Mouse (Mus musculus): Measurements from ENCODE around the gene Mmaa.

Mmaa gene

GRCm38 (mm10) chr8:79294610-79295275, at the start of gene Mmaa:
Mmaa (minus strand) TSS chr8:79294937.
- DNase-seq: peak; percentile 96

DNA sequence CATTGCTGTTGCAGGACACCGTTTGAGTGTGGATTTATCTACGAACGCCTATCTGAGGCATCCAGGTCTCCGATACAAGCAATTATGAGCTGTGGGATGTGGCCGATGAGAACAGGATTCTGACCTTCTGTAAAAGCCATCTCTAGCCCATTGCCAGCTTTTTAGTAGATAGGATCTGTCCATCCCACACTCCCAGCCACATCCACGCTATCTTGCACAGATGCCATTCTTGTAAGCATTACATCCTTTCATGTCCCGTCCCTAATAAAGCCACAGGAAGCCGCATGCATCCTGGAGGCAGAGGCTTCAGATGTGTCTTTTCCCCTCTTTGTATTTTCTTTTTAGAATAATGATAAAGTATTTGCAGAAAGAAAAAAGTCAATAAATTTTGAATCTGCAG, 46.5 kb upstream of the Mmaa start:
- no peak for DNase-seq

DNA sequence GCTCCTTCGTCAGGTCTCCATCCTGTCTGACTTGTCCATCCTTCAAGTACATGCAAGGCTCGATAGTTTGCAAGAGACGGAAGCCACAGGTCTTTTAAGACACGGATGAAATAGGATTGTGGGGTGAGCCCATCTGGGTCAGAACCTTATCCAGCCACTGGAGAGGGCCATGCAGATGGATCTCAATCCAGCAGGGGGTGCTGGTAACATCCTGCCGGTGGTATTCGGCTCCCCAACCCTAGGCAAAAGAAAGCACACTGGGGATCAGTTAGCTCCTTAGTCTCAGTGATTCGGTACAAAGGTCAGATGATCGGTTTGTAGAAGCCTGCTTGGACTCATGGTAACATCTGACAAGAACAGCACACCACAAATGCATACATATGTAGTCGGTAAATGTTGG, 44.8 kb upstream of the Mmaa start:
- no peak for DNase-seq

GRCm38 (mm10) chr8:79338619-79339018, 43.9 kb upstream of the Mmaa start:
- no peak for DNase-seq

DNA sequence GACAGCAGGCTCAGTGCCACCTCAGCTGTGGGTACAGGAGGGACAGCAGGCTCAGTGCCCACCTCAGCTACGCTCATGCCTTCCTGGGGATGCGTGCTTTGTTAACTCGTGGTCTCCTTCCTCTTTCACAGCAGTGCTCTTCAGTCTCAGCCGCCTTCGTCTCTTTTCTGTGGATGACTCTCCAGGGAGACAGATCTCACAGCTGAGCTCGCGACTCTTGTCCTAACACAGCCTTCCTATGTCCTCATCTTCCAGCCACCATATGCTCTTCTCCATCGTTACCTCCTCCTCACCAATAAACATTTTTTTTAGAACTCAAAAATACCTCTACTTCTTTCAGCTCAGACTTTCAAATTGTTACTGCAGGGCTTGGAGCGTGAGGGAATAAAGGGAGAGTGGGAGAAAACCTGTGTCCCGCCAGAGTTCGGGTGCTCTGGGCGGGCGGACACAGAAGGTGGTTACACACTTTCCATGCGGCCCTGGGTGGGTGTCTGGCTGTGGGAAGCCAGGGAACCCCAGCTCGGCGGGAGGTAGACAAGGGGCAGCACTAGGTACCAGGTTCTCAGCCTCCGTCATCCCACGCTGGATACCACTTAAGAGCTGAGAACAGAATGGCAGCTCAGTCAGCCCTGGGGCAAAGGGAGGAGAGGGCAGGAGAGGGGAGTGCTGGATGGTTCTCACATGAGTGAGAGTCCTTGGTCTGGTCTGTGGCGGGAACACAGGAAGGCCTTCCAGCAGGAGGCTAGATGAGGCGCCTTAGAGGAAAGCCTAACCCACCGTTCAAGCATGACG, 37.6 kb upstream of the Mmaa start:
- no peak for DNase-seq

- no peak for DNase-seq
Measured at GRCm38 (mm10) chr8:79331571-79331970, 36.8 kb upstream of the Mmaa start.

GRCm38 (mm10) chr8:79331017-79331416, 36.3 kb upstream of the Mmaa start:
- DNase-seq: no peak

GRCm38 (mm10) chr8:79329735-79330134, 35.0 kb upstream of the Mmaa start:
- no peak for DNase-seq

DNA sequence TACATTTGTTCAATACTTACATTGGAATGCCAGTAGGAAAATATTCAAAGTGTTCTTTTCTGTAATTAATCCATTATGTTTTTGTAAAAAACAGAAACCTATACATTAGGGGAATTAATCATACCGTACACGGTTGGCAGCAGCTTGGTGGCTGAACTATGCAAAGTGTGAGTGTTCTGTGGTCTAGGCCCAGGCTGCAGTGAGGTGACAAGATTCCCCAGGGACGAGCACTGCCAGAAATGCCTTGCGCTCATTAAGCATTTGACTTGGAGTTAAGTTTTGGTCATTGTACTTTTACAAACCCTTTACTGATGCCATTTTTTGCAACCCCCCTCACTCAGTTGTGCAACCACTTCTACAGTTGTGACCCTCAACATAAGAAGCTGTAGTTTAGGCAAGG, 34.4 kb upstream of the Mmaa start:
- DNase-seq: no peak

GRCm38 (mm10) chr8:79325510-79325909, 30.8 kb upstream of the Mmaa start:
- no peak for DNase-seq

DNA sequence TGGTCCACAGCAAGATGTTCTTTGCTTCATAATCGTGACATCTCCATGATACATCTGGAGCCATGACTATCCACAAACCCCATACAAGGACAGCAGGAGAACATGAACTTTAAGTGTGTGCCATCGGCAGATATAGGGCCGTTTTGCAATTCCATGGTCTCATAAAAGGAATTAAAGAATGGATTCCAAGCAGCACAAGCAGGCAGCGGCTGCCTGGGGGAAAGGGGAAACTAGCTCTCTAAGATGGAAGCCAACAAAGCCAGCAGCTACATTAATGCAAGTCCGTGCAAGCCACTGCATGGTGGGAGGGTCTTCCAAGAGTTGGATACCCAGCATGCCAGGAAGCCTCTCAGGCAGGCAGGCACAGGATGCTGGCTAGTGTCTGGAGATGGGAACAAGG, 30.2 kb upstream of the Mmaa start:
- no peak for DNase-seq

DNA sequence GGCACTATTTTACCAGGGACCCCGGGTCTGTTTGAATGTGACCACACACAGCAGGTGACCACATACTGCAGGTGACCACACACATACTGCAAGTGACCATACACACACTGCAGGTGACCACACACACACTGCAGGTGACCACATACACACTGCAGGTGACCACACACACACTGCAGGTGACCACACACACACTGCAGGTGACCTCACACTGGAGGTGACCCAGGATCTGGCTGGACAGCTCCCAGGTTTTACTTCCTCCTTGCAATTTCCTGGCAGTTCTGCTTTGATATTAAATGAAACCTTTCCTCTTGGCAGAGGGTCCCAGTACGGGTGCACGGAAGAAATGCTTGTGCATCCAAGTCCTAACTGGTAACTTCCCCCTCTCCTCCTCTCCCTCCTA, 29.3 kb upstream of the Mmaa start:
- no peak for DNase-seq

GRCm38 (mm10) chr8:79323121-79323520, 28.4 kb upstream of the Mmaa start:
- no peak for DNase-seq

DNA sequence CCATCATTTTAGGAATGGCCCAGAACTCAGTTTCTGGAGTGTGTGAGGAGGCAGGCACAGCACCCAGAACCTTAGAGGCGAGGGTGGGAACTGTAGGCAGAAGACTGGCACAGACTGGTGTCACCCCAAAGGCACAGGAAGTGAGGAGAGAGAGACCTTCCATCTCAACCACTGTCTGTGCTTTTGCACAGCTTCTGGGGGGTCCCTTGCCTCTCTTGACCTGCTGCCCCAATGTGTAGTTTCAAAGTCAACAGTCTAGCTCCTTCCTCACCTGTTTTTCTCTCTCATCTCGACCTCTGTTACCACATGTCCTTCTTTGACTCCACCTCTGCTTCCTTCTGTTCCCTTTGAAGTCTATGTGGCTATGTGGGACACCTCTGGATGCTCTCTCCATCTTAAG, 16.1 kb upstream of the Mmaa start:
- DNase-seq: no peak

DNA sequence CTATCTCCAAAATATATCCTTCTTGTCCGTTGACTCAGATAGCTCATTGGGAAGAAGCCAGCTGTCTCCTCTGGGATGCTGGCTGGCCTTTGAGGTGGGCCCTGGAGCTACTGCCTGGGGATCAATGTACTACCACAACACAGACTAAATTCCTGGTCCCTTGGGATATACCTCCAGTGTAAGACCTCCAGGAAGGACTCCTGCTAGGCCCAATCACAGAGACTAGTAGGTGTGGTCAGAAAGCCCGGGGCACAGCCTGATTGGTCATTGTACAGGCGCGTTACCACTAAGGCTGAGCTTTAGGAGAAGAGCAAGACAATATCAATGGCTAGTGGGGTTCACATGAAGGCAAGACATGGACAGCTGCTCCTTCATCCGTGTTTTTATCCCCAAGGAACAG, 11.2 kb upstream of the Mmaa start:
- no peak for DNase-seq

GRCm38 (mm10) chr8:79301548-79301947, 6.8 kb upstream of the Mmaa start:
- no peak for DNase-seq

- no peak for DNase-seq
Measured at GRCm38 (mm10) chr8:79299704-79300103, 5.0 kb upstream of the Mmaa start.

DNA sequence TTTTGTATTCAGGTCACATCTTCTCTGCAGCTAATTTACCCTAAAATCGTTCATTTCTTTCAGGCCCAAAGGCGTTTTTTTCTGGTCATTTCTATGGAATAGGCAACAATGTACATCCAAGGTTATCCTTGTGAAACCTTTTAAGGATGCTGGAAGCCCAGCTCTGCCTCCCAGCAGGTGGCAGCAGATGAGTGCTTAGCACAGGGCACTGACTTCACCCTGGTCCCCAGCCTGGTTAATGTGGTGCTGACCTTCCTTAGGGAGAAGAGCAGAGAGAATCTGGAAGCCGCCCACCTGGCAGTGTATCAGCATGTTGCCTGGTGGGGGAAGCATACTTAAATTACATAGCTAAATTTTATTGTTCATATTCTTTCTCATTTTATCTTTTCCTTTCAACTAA, 3.0 kb upstream of the Mmaa start:
- DNase-seq: peak; percentile 67

DNA sequence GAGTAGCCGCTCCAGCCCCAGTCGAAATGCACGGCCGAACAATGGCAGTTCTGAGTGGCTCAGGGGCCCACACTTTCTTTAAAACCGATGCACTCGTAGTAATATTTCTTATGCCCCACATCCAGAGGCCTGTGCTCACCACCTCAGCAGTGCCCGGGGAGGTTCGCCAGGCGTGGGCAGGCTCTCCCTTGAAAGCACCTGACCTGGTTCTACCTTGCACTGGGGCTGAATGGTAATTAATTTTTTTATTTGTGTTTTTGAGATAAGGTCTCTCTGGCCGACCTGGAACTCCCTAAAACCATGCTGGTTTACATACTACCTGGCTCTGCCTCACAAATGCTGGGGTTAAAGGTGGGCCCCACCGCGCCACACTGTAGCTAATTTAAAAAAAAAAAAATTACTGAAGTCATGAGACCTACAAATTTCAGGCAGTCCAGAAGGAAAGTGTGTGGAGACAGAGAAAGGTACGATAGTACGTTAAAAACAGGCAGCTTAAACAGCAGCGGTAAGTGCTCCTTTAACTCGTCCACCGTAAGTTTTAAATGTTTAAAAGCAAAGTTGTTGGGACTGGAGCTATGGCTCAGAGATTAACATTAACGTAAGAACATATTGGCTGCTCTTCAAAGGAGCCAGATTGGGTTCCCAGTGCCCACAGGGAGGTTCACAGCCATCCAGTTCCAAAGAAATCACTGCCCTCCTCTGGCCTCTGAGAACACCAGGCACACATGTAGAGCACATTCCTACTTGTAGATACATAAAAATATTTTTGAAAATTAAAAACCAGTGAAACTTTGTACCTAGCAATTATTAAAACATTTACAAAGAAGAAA, 754 bp upstream of the Mmaa start:
- DNase-seq: no peak

GRCm38 (mm10) chr8:79293841-79294240, 896 bp downstream of the Mmaa start:
- DNase-seq: no peak

- DNase-seq: no peak
Measured at GRCm38 (mm10) chr8:79292712-79293264, 1.9 kb downstream of the Mmaa start.

GRCm38 (mm10) chr8:79289592-79289991, 5.1 kb downstream of the Mmaa start:
- DNase-seq: peak; percentile 18

DNA sequence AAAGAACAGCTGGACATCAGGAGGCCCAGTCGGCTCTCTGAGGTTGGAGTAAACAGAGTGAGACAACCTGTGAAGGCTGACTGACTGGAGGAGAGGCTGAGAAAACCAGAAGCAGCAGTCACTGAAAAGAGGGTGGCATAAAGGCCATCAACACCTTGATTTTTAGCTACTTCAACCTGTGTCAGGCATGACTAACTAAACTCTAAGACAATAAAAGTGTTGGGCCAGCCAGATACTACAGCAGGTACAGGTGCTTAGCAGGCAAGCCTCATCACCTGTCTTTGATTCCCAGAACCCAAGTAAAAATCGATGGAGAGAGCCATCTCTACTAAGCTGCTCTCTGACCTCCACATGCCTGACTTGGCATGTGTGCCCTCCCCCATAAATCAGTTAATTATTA, 6.1 kb downstream of the Mmaa start:
- DNase-seq: no peak
